8 mouse cellular contexts compared by ENCODE assay signal in genomic region chr7:92741861-92742249, GRCm38 (mm10). TPM values are rescaled to one million over a fixed set of nuclear protein-coding genes. Genes with fewer than 3 reads are reported as not detected.
DNase-seq lines count a peak whose midpoint lies in the region; ATAC-seq lines count a peak whose summit lies in the region.

No protein-coding gene starts in this region.

- H3K27me3 ChIP-seq in heart, embryonic 11.5 days (ENCODE audit: control insufficient read depth, insufficient read depth, low read length) = no peaks in the 10 kb centered on the region; the same call in 1 of the 2 replicates
- no peaks in the 10 kb centered on the region for H3K27me3 ChIP-seq in stomach, embryonic 14.5 days (ENCODE audit: control insufficient read depth, insufficient read depth, low read length)

- under 1% methylated on average over 9 of the region's 9 CpGs for WGBS in heart, embryonic 11.5 days (ENCODE audit: insufficient replicate concordance)
- under 1% methylated on average over 9 of the region's 9 CpGs for WGBS in stomach, embryonic 14.5 days

- H3K9me3 ChIP-seq in heart, embryonic 11.5 days (replicated peaks; ENCODE audit: control insufficient read depth, low read length) = no peaks in the 10 kb centered on the region
- H3K9me3 ChIP-seq in stomach, embryonic 14.5 days (ENCODE audit: control insufficient read depth, low read depth, low read length) = no peaks in the 10 kb centered on the region

- H3K4me2 ChIP-seq in heart, embryonic 11.5 days = peak overlapping the region; percentile 75
- peak overlapping the region; percentile 58 for H3K4me2 ChIP-seq in stomach, embryonic 14.5 days (replicated peaks; ENCODE audit: low read depth, low read length)

- H3K4me3 ChIP-seq in heart, embryonic 11.5 days (ENCODE audit: low read depth, low read length) = peak overlapping the region; percentile 77
- peak overlapping the region; percentile 76 for H3K4me3 ChIP-seq in stomach, embryonic 14.5 days (ENCODE audit: low read depth, low read length)

- H3K4me1 ChIP-seq in heart, embryonic 11.5 days (ENCODE audit: control insufficient read depth, insufficient read depth, low read length) = peaks cover 9% of the 10 kb centered on the region
- H3K4me1 ChIP-seq in stomach, embryonic 14.5 days (ENCODE audit: control insufficient read depth, insufficient read depth, low read length) = peaks cover 17% of the 10 kb centered on the region; the same call in 1 of the 2 replicates

- H3K9ac ChIP-seq in heart, embryonic 11.5 days (ENCODE audit: low read depth, low read length) = peak overlapping the region; percentile 65
- peak overlapping the region; percentile 34 for H3K9ac ChIP-seq in stomach, embryonic 14.5 days (replicated peaks; ENCODE audit: low read depth, low read length)

- peak; percentile 25 for ATAC-seq in CD4-positive, CD25-positive, alpha-beta regulatory T cell, adult 4 months
- ATAC-seq in heart, embryonic 11.5 days (replicated peaks; ENCODE audit: insufficient number of reproducible peaks, low FRiP score, low TSS enrichment) = peak; percentile 27
- peak; percentile 7; the same call in 1 of the 2 replicates for ATAC-seq in stomach, embryonic 14.5 days (ENCODE audit: insufficient number of reproducible peaks, insufficient read depth, low FRiP score, low read depth)

- peak; percentile 58 for DNase-seq in cerebellum, adult 11 months
- DNase-seq in cerebellum, adult 9-10 months = no peak
- DNase-seq in cerebellum, postnatal 25 days = peak; percentile 70 to 72
- peak; percentile 40 to 60 for DNase-seq in kidney, postnatal 36 days
- DNase-seq in lung, postnatal 36 days = peak; percentile 32

- H3K36me3 ChIP-seq in heart, embryonic 11.5 days (ENCODE audit: control insufficient read depth, insufficient read depth, low read length) = no peaks in the 10 kb centered on the region
- H3K36me3 ChIP-seq in stomach, embryonic 14.5 days (ENCODE audit: control insufficient read depth, insufficient read depth, low read length) = peaks cover 17% of the 10 kb centered on the region; the same call in 1 of the 2 replicates

- no peak overlapping the region for H3K27ac ChIP-seq in heart, embryonic 11.5 days (ENCODE audit: low read depth, low read length)
- H3K27ac ChIP-seq in stomach, embryonic 14.5 days (ENCODE audit: low read length) = peak overlapping the region; percentile 64

RNA-seq across cellular contexts. Expression of gene Rab30, which starts 0.5 kb away (rescaled TPM):
- under 1 TPM in 1 of 2 experiments, not detected in 1; 0.60 TPM for polyA plus RNA-seq in CD4-positive, CD25-positive, alpha-beta regulatory T cell, adult 4 months (2017; shearing (Covaris generic))
- polyA plus RNA-seq in heart, embryonic 11.5 days (2014; fragmentation: Nextera tagmentation; extraction: Ambion mirVana) = 8.3 and 8.9 TPM in 2 replicates
- polyA plus RNA-seq in stomach, embryonic 14.5 days (2014; fragmentation: Nextera tagmentation; extraction: Ambion mirVana) = 31.8 and 34.5 TPM in 2 replicates
